Mouse (Mus musculus) mouse embryonic stem cell (cell line): ENCODE measurements around the gene Chac1.

Source experiments
- in situ Hi-C, 2 experiments: fragments of 300-500 bp; cut with MboI; formaldehyde crosslinking; loops; 1 replicate in 1 of 2; 3 replicates in 1 of 2; pipeline ENCODE4 v1.14.3; 2019 to 2020; ENCODE audit warnings: low sequenced_read_pairs in 2 of 2, low pct_unique_long_range_greater_than_20kb in 1 of 2, mixed read lengths in 1 of 2; ENCODE audit not compliant: unreplicated experiment in 1 of 2

The Chac1 gene

GRCm38 (mm10) chr2:119355651-119356050, 4.6 kb downstream of the Chac1 start:
- in situ Hi-C loops: no loop called here

DNA sequence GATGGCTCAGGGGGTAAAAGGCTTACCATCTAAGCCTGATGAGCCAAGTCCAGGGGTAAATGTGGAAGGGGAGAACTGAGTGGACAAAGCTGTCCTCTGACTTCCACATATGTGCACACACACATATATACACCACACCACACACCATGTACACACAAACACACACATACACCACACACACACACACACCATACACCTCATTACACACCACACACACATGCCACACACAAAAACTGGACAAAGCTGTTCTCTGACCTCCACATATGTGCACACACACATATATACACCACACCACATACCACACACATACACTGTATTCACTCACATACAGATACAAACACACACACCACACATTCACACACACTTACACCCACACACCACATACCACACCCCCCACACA, 5.3 kb downstream of the Chac1 start:
- in situ Hi-C loops: no loop called here

- in situ Hi-C loops: no loop called here
Observed at GRCm38 (mm10) chr2:119356805-119357204, 5.8 kb downstream of the Chac1 start.

GRCm38 (mm10) chr2:119358249-119358648, 7.2 kb downstream of the Chac1 start:
- in situ Hi-C loops: no loop called here

- in situ Hi-C loops: no loop called here
Observed at GRCm38 (mm10) chr2:119359721-119360291, 8.8 kb downstream of the Chac1 start.

DNA sequence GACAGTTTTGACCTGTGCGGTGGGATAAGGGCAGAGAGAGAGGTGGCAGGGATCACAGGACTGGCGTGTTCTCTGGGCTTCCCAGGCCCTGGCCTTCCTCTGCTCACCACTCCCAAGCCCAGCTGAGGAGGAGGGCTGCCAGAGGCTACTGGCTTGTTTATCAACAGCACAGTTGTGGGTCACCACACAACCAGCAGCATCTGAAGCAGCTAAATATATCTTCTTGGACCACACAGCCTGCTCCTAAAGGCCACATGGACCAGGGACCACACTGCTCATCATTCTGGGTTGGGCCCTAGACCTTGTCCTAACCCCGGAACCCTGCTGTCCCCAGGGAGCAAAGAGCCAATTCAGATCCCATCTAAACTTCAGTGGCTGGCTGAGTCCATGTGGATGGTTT, 13.9 kb downstream of the Chac1 start:
- in situ Hi-C loops: no loop called here

- in situ Hi-C loops: no loop called here
Observed at GRCm38 (mm10) chr2:119367346-119367745, 16.3 kb downstream of the Chac1 start.

- in situ Hi-C loops: no loop called here
Observed at GRCm38 (mm10) chr2:119370116-119370515, 19.1 kb downstream of the Chac1 start.

DNA sequence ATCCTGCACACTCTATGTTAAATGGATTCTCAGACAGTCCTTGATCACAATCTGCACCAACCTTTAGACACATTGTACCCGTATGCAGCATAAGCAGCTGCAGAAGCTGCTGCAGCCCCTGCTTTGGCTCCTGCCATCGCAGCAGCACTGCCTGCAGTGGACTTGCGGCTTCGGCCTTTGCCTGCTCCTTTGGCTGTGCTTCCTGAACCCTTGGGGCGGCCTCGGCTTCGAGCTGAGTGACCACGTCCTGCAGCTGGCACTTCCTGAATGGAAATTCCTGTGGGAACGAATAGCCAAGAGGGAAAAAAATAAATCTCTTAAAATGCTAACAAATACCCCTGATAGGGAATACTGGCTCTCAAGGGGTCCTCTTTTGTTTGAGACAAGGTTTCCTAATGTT, 26.3 kb downstream of the Chac1 start:
- in situ Hi-C loops: no loop called here

- in situ Hi-C loops: no loop called here
Observed at GRCm38 (mm10) chr2:119377826-119378225, 26.8 kb downstream of the Chac1 start.

DNA sequence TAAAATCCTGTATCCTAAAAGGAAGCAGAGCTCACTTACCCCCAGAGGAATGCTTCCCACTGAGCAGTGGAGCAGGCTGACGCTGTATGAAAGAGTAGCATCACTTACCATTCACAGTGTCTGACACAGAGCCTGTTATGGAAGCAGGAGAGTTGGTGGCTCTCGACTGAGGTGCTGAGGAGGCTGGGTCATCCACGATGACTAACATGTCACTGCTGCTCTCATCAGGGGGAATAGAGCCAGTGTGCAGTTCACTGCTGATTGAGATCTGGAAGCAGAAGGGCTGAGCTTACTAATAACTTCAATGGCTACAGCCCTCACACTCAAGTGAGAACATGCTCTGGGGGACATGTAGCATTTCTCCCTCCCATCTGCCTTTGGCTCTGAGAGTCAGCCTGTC, 28.4 kb downstream of the Chac1 start:
- in situ Hi-C loops: no loop called here

GRCm38 (mm10) chr2:119388266-119388665, 37.2 kb downstream of the Chac1 start:
- in situ Hi-C loops: no loop called here

- in situ Hi-C loops: no loop called here
Observed at GRCm38 (mm10) chr2:119389992-119390391, 39.0 kb downstream of the Chac1 start.

DNA sequence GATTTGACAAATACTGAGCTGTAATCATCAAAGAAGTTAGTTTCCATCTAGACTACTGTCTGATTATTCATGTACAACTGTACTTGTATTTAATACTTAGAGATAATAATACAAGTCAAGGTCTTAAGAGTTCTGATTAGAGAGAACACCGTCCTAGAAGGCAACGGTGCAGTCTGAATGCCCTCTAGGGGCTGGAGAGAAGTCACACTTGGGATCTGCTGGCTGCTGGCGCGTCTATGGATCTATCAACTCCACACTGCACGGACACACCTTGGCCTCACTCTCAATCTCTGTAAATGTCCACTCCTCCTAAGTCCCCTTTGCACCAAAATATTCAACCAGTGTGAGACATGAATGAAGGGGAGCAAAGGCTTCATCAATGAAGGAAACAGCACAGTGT, 47.2 kb downstream of the Chac1 start:
- in situ Hi-C loops: no loop called here

GRCm38 (mm10) chr2:119398665-119399064, 47.6 kb downstream of the Chac1 start:
- in situ Hi-C loops: no loop called here

DNA sequence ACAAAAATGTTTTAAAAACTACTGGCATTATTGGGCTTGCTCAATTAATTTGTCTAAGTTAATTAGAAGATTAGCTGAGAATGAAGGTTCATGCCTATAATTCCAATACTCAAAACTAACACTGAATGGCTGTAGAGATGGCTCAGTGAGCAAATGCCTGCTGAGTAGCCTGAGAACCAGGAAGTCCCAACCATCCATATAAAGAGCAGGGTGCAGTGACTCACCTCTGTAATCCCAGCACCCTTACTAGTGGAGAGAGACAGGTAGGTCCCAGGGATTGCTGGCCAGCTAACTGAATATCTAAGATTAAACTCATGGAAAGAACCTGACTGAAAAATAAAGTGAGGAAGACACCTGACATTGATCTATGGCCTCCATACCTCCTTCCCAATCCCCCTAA, 48.3 kb downstream of the Chac1 start:
- in situ Hi-C loops: no loop called here
